Mouse (Mus musculus) cerebellum, adult 2 months (tissue): ENCODE measurements at regions not wholly inside any gene's neighbourhood (a gene's known extent, or its start where the extent isn't known, plus 50 kb on each side); places are given as distances from the start of the nearest gene placed in this dataset.

Experiments
- CTCF ChIP-seq: fragments of 200-500 bp; IDR thresholded peaks from 2 replicates; pipeline ENCODE4 v1.5.1; 2011; ENCODE audit warnings: low read depth, mild to moderate bottlenecking, control low read depth, low read length, moderate library complexity, borderline replicate concordance; ENCODE audit not compliant: insufficient read depth
- POLR2A ChIP-seq: fragments of 200-500 bp; IDR thresholded peaks from 2 replicates; pipeline ENCODE4 v1.6.1; 2011; ENCODE audit warnings: low read length, control low read depth, borderline replicate concordance; ENCODE audit not compliant: insufficient read depth

DNA sequence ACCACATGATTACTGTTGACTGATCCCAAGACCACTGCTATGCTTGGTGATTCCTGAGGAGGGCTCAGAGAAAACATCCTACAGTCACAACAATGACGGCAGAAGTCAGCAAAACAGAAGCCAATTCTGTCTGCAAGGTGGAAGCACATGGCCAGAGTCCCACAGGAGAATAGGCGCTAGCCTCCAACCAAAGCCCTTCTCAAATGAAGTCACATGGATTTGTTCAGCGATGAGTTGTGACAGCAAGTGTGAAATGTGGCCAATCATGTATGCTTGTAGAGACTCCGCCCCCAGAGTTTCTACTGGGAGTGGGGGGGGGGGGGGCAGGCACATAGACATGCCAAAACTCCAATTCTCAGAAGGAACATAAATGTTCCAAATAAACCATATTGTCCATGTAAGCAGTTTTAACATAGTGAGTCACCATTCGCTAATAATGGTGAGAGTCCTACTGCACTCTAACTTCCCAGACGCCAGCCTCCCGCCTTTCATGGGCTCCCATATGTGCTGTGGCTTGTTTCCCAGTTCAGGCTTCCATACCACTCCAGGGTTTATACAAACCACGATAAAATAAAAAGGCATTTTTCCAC lies 231.6 kb upstream of the Npvf start:
- TF ChIP-seq POLR2A (no peak), CTCF (no peak)
